Mouse (Mus musculus) effector memory CD4-positive, alpha-beta T cell, adult 5 months (primary cell): Measurements from ENCODE around the gene Tmtc1. TPM values are rescaled to one million over a fixed set of nuclear protein-coding genes. Genes with fewer than 3 reads are reported as not detected.

Experiments used
- polyA plus RNA-seq: library from polyadenylated mRNA; unstranded; fragments of 100-300 nt; shearing (Covaris generic); gene quantifications from one replicate; pipeline ENCODE4 v1.2.1, GENCODE M21; 2017

Tmtc1 gene
- not detected for polyA plus RNA-seq

GRCm38 (mm10) chr6:148443726-148444701 lies at the start of gene Tmtc1:
TSS of gene Tmtc1 (minus strand) at chr6:148444389.

GRCm38 (mm10) chr6:148211897-148212680 lies 232.1 kb downstream of the Tmtc1 start, which contains the start of gene Ergic2:
TSS of gene Ergic2 (minus strand) at chr6:148212374.

Other genes with a start within 250 kb of the Tmtc1 start
- 130 TPM for gene Ergic2, start 232.0 kb downstream of the Tmtc1 start, polyA plus RNA-seq